ENCODE assay signal across 10 mouse cellular contexts in the genomic region with DNA sequence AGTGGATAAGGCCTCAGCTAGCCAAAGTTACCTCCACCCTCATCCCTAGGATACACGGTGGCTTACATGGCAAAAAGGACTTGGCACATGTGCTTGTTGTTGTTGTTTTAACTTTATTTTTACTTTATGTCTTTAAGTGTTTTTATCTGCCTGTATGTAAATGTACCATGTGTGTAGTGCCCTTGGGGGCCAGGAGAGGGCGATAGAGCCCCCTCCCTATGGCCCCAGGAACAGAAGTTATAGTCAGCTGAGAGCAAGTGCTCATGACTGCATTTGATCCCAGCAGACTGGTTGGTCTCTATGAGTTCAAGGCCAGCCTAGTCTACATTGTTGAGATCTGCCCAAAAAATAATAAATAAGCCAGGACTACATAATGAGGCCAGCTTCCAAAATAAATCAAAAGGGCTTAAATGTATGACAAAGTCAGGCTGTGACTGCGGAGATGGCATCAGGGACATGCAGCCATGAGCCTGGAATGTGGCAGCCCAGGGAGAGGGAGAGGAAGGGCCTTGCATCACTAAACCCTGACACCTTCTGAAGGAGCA.
DNase-seq lines count a peak whose midpoint lies in the region; ATAC-seq and TF ChIP-seq lines count a peak whose summit lies in the region.
"Had no signal": no experiment of that assay in that cellular context is flagged by ENCODE, and none has a peak within 500 bp of the region (broad histone marks: within the 10 kb centered on the region; RNA-seq: fewer than 3 reads in every experiment).

No protein-coding gene starts in this region.

- no peak for TF ChIP-seq EP300 in lung, postnatal 0 days (IDR thresholded peaks at IDR 0.05)

- no peaks in the 10 kb centered on the region for H3K4me1 ChIP-seq in lung, postnatal 0 days (ENCODE audit: insufficient read depth, low read depth, low read length)
- H3K4me1 ChIP-seq in cortical plate, adult 2 months (ENCODE audit: control insufficient read depth, insufficient read depth, low read length) = peaks cover 2% of the 10 kb centered on the region; the same call in 1 of the 2 replicates

- H3K4me3 ChIP-seq in lung, postnatal 0 days (ENCODE audit: low read depth, low read length) = no peak overlapping the region
- no peak overlapping the region for H3K4me3 ChIP-seq in cortical plate, adult 2 months (ENCODE audit: insufficient read depth, low read length)
- H3K4me3 ChIP-seq: embryonic facial prominence, embryonic 12.5 days had no signal

- no peak overlapping the region for H3K9ac ChIP-seq in lung, postnatal 0 days (replicated peaks; ENCODE audit: low read depth)
- H3K9ac ChIP-seq: embryonic facial prominence, embryonic 12.5 days; hindbrain, embryonic 14.5 days had no signal

- no peaks in the 10 kb centered on the region for H3K27me3 ChIP-seq in lung, postnatal 0 days (replicated peaks; ENCODE audit: insufficient read depth, low read length)
- H3K27me3 ChIP-seq: embryonic facial prominence, embryonic 12.5 days had no signal

- TF ChIP-seq POLR2A in cortical plate, adult 2 months (IDR thresholded peaks at IDR 0.05; ENCODE audit: extremely low read depth, insufficient read depth, low read length) = no peak

- intact Hi-C loops in heart, postnatal 36 days (cut with DNase I) = no loop called here

- H3K36me3 ChIP-seq in lung, postnatal 0 days (ENCODE audit: insufficient read depth, low read length) = no peaks in the 10 kb centered on the region; the same call in 1 of the 2 replicates

- H3K4me2 ChIP-seq in lung, postnatal 0 days (replicated peaks; ENCODE audit: low read depth, low read length) = no peak overlapping the region
- H3K4me2 ChIP-seq: embryonic facial prominence, embryonic 12.5 days; hindbrain, embryonic 14.5 days had no signal

- H3K9me3 ChIP-seq in lung, postnatal 0 days (ENCODE audit: low read length) = no peaks in the 10 kb centered on the region
- H3K9me3 ChIP-seq: embryonic facial prominence, embryonic 12.5 days had no signal

- peak; percentile 56 for TF ChIP-seq CTCF in lung, postnatal 0 days (IDR thresholded peaks at IDR 0.05)
- peak; percentile 25; the same call in 1 of the 2 replicates for TF ChIP-seq CTCF in cortical plate, adult 2 months (IDR thresholded peaks at IDR 0.05; ENCODE audit: extremely low read depth, insufficient read depth, low read length)

- ATAC-seq in lung, postnatal 0 days = no peak

- no peak overlapping the region for H3K27ac ChIP-seq in lung, postnatal 0 days (ENCODE audit: low read length)
- no peak overlapping the region for H3K27ac ChIP-seq in cortical plate, adult 2 months (ENCODE audit: insufficient read depth, low read length)
- H3K27ac ChIP-seq: embryonic facial prominence, embryonic 12.5 days; hindbrain, embryonic 14.5 days had no signal

- 85% methylated on average over 3 of the region's 3 CpGs for WGBS in lung, postnatal 0 days

- peak; percentile 25 for DNase-seq in adrenal gland, postnatal 10 days
- DNase-seq in adrenal gland, adult 18-20 months (ENCODE audit: low spot score in 2 of 2) = no peak
- peak; percentile 36 for DNase-seq in lung, postnatal 0 days (ENCODE audit: low spot score)
- no peak for DNase-seq in lung, postnatal 10 days
- peak; percentile 28 for DNase-seq in retina, postnatal 1 day
- DNase-seq in heart, postnatal 36 days = no peak
- DNase-seq in kidney, adult 11 months = no peak

Comparison
In these comparisons a context has a peak if more than half of its experiments do, and no peak if none do; other contexts are left out.
1. DNase-seq: peak in adrenal gland, postnatal 10 days (single experiment), lung, postnatal 0 days (single experiment) and retina, postnatal 1 day (single experiment); none in adrenal gland, adult 18-20 months (0 of 2), lung, postnatal 10 days (single experiment), heart, postnatal 36 days (0 of 2) and kidney, adult 11 months (single experiment).